Mouse (Mus musculus): Measurements from ENCODE around the gene Hyal3.

DNA sequence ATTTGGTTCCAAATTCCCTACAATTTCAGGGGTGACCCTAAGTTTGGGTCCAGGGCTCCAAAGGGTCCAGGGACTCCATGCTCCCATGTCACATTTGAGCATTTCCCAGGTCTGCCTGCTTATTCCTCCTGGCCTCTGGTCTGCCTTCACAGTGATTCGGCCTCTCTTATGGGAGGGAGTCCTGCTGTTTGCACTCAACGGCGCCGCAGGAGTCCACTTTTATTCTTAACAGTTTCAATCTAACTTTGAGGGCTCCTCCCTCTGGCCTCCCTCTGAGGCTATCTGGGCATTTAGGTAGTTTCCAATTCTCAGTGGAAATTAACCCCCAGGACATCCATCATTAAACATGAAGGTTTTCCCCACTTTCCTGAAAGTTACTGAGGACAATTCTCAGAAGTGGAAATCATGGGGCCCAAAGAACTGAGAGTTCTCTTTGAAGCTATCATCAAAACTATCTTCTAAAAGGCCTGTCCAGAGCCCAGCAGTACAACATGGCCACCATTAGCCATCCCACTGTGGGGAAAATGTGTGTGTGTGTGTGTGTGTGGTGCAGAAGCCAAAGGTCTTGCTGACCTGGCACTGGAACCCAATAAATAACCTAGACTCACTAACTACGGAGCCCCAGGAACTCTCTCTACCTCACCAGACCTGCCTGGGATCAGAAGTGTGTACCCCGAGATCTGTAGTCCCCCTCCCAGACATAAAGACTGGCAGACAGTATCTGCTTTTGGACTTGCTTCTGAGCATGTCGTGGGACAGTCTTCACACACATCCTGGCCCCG, 13.9 kb downstream of the Hyal3 start:
- TF ChIP-seq CHD2 (IDR thresholded peaks at IDR 0.05; ENCODE audit: low read depth, low read length), result no peak
- TF ChIP-seq HCFC1 (IDR thresholded peaks at IDR 0.05; ENCODE audit: borderline replicate concordance, insufficient read depth, low read length), result no peak
- no peak for TF ChIP-seq MAFK (IDR thresholded peaks at IDR 0.05; ENCODE audit: insufficient read depth, low read depth, low read length)

All from ES-E14 (cell line).